Mouse (Mus musculus) left cerebral cortex, adult 9 months (tissue): ENCODE measurements around the gene Pqlc2.

Source experiments
- DNase-seq, 2 experiments: peaks; one replicate each; pipeline ENCODE4 v3.0.0; 2022; ENCODE audit warnings: low spot score in 2 of 2

The Pqlc2 gene

GRCm38 (mm10) chr4:139265783-139266499, 44.6 kb downstream of the Pqlc2 start:
- DNase-seq, result no peak

GRCm38 (mm10) chr4:139262981-139263380, 47.5 kb downstream of the Pqlc2 start:
- DNase-seq, result no peak

- no peak for DNase-seq
Measured at GRCm38 (mm10) chr4:139259302-139259871, 51.1 kb downstream of the Pqlc2 start.

- DNase-seq, result no peak
Measured at GRCm38 (mm10) chr4:139258621-139259301, 51.7 kb downstream of the Pqlc2 start.

DNA sequence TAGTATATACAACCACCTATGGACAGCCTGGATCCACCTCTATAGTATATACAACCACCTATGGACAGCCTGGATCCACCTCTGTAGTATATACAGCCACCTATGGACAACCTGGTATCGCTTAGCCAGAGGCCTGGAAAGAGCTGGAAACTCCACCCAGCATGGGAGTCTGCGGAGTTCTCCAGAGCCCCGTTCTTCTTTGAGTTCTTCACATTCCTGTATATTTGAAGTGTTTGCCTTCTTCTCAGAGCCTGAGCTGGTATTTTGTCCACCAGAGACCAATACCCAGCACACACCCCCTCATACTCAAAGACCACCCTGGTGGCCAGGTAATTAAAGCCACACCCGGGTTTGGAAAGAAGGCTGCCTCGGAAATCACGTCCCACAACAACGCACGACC, 53.8 kb downstream of the Pqlc2 start:
- no peak for DNase-seq

- no peak for DNase-seq
Measured at GRCm38 (mm10) chr4:139256146-139256545, 54.4 kb downstream of the Pqlc2 start.

- no peak for DNase-seq
Measured at GRCm38 (mm10) chr4:139253206-139253605, 57.3 kb downstream of the Pqlc2 start.

DNA sequence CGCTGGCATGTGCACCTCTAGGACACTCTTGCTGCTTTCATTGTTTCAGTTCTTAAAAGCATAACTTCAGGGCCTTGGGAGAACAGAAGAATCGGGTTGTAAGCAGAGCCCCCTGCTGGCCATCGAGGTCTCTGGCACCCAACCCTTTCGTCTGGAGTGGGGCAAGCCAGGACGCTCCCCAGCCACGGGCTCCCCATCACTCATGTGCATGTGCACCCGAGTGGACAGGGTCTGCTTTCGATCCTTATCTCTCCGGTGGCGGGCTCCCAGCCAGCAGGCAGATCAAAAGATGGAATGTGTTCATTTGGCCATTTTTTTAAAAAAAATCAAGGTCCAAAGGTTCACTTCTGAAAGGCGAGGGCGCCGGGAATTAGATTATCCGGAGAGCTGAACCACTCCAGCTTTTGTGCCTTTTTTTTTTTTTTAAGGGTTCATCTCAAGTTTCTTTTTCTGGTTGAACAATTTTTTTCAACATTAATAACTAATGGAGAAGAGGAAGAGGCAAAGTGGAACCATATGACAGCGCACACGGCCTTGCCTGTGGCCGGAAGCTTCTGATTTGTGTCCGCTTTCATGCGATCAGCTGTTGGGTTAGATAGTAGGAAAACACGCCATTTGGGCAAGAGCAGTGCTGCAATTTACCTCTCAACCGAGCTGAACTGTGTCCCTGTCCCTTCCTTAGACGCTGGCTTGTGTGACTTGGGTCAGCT, 58.3 kb downstream of the Pqlc2 start:
- DNase-seq, result peak in 1 of 2 experiments; percentile 84

GRCm38 (mm10) chr4:139250886-139251285, 59.6 kb downstream of the Pqlc2 start:
- DNase-seq, result no peak

DNA sequence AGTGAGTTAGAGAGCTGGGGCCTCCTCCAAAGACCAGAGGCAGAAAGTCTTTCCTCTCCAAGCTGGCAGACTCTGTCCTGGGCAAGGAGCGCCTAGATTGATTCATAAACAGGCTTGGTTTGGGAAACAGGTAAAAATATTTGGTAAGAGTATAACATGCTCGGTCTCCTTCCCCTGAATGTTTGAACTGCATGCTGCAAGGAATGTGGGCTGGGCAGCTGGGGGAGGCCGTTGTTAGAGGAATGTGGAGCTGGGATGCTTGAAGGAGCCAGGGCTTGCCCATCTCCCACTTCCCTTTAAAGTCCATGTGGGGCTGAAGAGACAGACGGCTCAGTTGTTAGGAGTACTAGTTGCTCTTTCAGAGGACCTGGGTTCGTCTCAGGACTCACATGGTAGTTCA, 60.5 kb downstream of the Pqlc2 start:
- DNase-seq, result no peak

DNA sequence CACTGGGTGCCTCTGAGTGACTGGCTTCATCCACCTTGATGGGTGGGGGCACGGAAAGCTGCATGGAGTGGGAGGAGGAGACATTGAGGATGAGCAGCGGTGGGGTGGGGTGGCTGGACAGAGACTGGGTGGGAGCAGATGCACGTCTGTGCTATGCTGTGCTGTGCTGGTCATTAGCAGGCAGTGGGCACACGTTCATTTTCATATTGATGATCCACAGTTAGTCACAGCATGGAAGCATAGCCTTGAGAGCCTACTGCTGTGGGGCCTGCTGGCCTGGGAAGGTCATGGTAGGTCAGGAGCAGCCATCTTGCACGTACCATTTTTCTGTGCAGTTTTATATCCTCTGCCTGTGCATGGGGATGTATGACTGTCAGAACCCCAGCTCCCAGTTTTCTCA, 61.8 kb downstream of the Pqlc2 start:
- DNase-seq, result no peak

GRCm38 (mm10) chr4:139247966-139248365, 62.5 kb downstream of the Pqlc2 start:
- no peak for DNase-seq

DNA sequence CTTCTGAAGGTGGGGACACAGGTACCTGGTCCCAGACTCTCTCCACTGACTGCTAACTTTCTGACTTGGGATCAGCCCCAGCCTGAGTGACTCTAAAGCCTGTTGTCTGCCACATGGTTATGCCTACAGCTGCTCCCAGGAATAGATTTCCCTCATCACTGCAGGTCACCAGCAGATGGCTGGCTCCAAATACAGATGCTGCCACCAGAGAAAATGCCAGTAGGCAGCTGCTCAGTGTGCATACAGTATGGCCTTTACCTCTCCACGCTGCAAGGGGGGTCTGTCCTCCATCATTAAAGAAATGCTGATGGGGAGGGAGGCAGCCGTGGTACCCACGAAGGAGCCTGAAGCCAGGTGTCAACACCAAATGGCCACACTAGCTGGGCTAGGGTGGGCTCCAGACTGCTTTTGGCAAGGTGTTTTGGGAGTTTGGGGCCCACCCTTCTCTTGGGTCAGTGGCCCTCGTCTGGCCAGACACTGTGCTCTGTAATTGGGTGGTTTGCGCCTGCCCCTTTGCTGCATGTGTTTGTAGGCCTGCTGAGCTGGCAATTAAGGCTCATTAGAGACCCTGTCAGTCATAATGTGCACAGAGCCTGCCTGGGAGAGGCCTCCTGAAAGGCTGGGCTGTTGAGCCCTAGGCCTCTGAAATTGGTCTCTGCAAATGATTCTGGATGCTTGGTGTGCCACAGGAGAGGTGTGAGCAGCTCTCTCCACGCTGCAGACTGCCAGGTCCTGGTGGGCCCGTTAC, 64.2 kb downstream of the Pqlc2 start:
- DNase-seq, result no peak

GRCm38 (mm10) chr4:139245534-139245933, 65.0 kb downstream of the Pqlc2 start:
- no peak for DNase-seq

DNA sequence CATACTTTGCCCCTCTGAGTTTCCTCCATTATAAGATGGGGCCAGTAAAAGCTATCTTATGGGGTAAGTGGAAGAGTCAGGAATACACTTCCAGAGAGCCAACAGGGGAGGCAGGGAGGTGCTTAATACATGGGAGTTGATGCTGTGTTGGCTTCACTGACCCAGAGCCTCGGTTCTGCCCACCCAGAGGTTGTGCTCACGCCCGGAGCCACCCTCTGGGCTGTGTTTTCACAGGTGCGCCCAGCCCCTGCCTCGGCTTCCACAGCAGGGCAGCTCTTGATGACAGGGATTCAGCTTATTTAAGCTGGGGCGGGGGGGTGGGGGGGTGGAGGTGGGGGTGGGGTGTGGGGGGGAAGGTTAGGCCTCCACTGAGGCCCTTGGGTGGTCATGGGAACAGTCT, 65.7 kb downstream of the Pqlc2 start:
- DNase-seq, result no peak

DNA sequence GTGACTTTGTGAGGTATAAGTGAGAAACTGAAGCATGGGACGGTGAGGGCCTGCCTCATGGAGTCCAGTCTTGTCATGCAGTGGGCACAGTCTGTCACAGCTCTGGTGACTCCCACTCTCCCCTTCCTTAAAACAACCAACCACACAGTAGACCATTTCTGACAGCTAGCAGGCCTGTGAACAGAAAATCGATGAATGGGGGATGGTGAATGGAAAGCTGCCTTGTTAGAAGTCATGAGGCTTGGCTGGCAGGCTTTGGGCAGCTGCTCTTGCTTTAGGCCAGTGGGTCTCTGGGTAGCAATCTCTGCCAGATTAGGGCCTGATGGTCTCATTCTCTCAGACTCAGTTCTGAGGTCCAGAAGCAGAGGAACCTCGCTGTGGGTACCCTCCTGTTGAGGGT, 66.3 kb downstream of the Pqlc2 start:
- DNase-seq, result no peak
